Comparison of ENCODE assay signal across 9 mouse cellular contexts in the genomic region with DNA sequence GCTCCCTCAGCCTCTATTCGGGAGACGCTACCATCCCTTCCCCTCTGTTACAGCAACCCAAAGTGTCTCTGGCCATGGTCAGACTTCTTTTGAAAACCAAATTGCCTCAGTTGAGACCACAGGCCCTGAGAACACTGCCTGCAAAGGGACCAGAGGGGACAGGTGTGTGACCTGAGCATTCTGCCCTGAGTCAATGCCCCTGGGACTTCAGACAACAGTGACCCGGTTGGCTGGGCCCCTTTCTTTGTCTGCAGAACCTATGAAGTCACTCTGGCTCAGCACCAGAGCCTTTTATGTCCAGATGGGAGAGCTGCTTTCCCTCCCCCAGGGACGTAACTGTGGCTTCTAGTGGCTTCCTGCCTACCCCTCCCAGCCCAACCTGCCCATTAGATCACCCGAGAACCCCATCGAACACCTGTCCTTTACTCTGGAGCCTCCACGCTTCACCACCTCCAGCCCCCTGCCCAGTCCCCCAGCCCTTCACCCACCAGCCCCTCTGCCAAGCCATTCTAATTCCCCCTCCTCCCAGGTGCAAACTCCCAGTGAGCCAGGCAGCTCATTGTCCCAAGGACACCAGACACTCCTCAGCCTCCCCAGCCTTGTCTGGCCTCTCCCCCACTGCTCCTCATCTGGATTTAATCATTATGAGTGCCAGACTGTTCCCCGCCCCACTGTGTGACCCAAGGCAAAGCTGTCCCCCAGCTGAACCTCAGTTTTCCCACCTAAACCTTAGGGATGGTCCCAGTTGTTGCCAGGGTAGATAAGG. TPM values are rescaled to one million over a fixed set of nuclear protein-coding genes. Genes with fewer than 3 reads are reported as not detected.
DNase-seq lines count a peak whose midpoint lies in the region; ATAC-seq lines count a peak whose summit lies in the region.
"Had no signal": no experiment of that assay in that cellular context is flagged by ENCODE, and none has a peak within 500 bp of the region (broad histone marks: within the 10 kb centered on the region; RNA-seq: fewer than 3 reads in every experiment).

No protein-coding gene starts in this region.

- no peaks in the 10 kb centered on the region for H3K9me3 ChIP-seq in midbrain, embryonic 12.5 days
- no peaks in the 10 kb centered on the region for H3K9me3 ChIP-seq in midbrain, embryonic 15.5 days
- H3K9me3 ChIP-seq in hindbrain, embryonic 14.5 days (ENCODE audit: control insufficient read depth, low read length) = no peaks in the 10 kb centered on the region
- H3K9me3 ChIP-seq: G1E had no signal

- no peak for ATAC-seq in midbrain, embryonic 12.5 days (ENCODE audit: low FRiP score, low read depth)
- ATAC-seq in midbrain, embryonic 15.5 days (replicated peaks) = no peak
- no peak for ATAC-seq in hindbrain, embryonic 14.5 days (ENCODE audit: low FRiP score)
- ATAC-seq in granulocyte monocyte progenitor cell, adult 5-6 weeks (replicated peaks; ENCODE audit: poor library complexity, severe bottlenecking) = no peak

- peaks cover 14% of the 10 kb centered on the region for H3K27me3 ChIP-seq in midbrain, embryonic 12.5 days
- no peaks in the 10 kb centered on the region for H3K27me3 ChIP-seq in midbrain, embryonic 15.5 days (replicated peaks)
- H3K27me3 ChIP-seq in hindbrain, embryonic 14.5 days (ENCODE audit: control insufficient read depth, insufficient read depth, low read length) = no peaks in the 10 kb centered on the region

- peaks cover 10% of the 10 kb centered on the region for H3K36me3 ChIP-seq in midbrain, embryonic 12.5 days
- H3K36me3 ChIP-seq in midbrain, embryonic 15.5 days (replicated peaks) = peaks cover 6% of the 10 kb centered on the region; the same call in 1 of the 2 replicates
- peaks cover 40% of the 10 kb centered on the region for H3K36me3 ChIP-seq in hindbrain, embryonic 14.5 days (replicated peaks; ENCODE audit: control insufficient read depth, insufficient read depth)
- H3K36me3 ChIP-seq: G1E had no signal

- no peak overlapping the region for H3K4me3 ChIP-seq in midbrain, embryonic 12.5 days
- no peak overlapping the region for H3K4me3 ChIP-seq in midbrain, embryonic 15.5 days
- H3K4me3 ChIP-seq in hindbrain, embryonic 14.5 days (replicated peaks; ENCODE audit: low read length) = no peak overlapping the region

- peaks cover 41% of the 10 kb centered on the region for H3K4me1 ChIP-seq in midbrain, embryonic 12.5 days
- peaks cover 14% of the 10 kb centered on the region for H3K4me1 ChIP-seq in midbrain, embryonic 15.5 days
- H3K4me1 ChIP-seq in hindbrain, embryonic 14.5 days (replicated peaks; ENCODE audit: control insufficient read depth, insufficient read depth, low read length) = peaks cover 20% of the 10 kb centered on the region

- 0 out of 2 replicates have a peak overlapping the region, but pooled peaks have one; percentile 25 for H3K9ac ChIP-seq in midbrain, embryonic 12.5 days (replicated peaks)
- H3K9ac ChIP-seq in midbrain, embryonic 15.5 days = no peak overlapping the region
- H3K9ac ChIP-seq in hindbrain, embryonic 14.5 days = no peak overlapping the region

- H3K27ac ChIP-seq in midbrain, embryonic 12.5 days (replicated peaks) = no peak overlapping the region
- H3K27ac ChIP-seq in midbrain, embryonic 15.5 days = no peak overlapping the region
- H3K27ac ChIP-seq in hindbrain, embryonic 14.5 days = peak overlapping the region; percentile 32; the same call in 1 of the 2 replicates

- peak; percentile 75 for DNase-seq in embryo, embryonic 10 days (ENCODE audit: low spot score)
- DNase-seq in hindbrain, embryonic 14.5 days (ENCODE audit: low spot score) = no peak
- DNase-seq in testis, postnatal 14 days (ENCODE audit: low spot score) = peak; percentile 79
- DNase-seq in thymus, postnatal 36 days = no peak
- DNase-seq: heart, postnatal 36 days had no signal

- 48% methylated on average over 8 of the region's 8 CpGs for WGBS in midbrain, embryonic 12.5 days
- WGBS in midbrain, embryonic 15.5 days = 51% methylated on average over 8 of the region's 8 CpGs
- 60% methylated on average over 8 of the region's 8 CpGs for WGBS in hindbrain, embryonic 14.5 days

- H3K4me2 ChIP-seq in midbrain, embryonic 12.5 days (replicated peaks) = no peak overlapping the region
- no peak overlapping the region for H3K4me2 ChIP-seq in midbrain, embryonic 15.5 days
- H3K4me2 ChIP-seq in hindbrain, embryonic 14.5 days (replicated peaks) = no peak overlapping the region

RNA-seq across cellular contexts. Expression of a gene that starts 20.8 kb away (rescaled TPM):
- 14.9 and 16.7 TPM in 2 replicates for polyA plus RNA-seq in midbrain, embryonic 12.5 days (2016; fragmentation: Nextera tagmentation; extraction: Ambion mirVana)
- polyA plus RNA-seq in midbrain, embryonic 15.5 days (2015; fragmentation: Nextera tagmentation; extraction: Ambion mirVana) = 21.3 and 21.5 TPM in 2 replicates
- polyA plus RNA-seq in hindbrain, embryonic 14.5 days (2014; fragmentation: Nextera tagmentation; extraction: Ambion mirVana) = 31.9 and 35.5 TPM in 2 replicates
- 0.34 and 2.1 TPM in 2 replicates for total RNA-seq in granulocyte monocyte progenitor cell, adult 5-6 weeks (2014; fragmentation: Nextera tagmentation)
- 0.10 and 0.30 TPM in 2 replicates for total RNA-seq in granulocyte monocyte progenitor cell, adult 5-6 weeks (2017)
- polyA plus RNA-seq: G1E had no signal

RNA-seq across cellular contexts. Expression of a gene that starts 58.0 kb away (rescaled TPM):
- polyA plus RNA-seq in midbrain, embryonic 12.5 days (2016; fragmentation: Nextera tagmentation; extraction: Ambion mirVana) = 16.4 and 16.9 TPM in 2 replicates
- 19.1 and 23.2 TPM in 2 replicates for polyA plus RNA-seq in midbrain, embryonic 15.5 days (2015; fragmentation: Nextera tagmentation; extraction: Ambion mirVana)
- polyA plus RNA-seq in hindbrain, embryonic 14.5 days (2014; fragmentation: Nextera tagmentation; extraction: Ambion mirVana) = 14.6 and 20.1 TPM in 2 replicates
- total RNA-seq in granulocyte monocyte progenitor cell, adult 5-6 weeks (2014; fragmentation: Nextera tagmentation) = 3.3 and 9.7 TPM in 2 replicates
- 0.21 and 0.95 TPM in 2 replicates for total RNA-seq in granulocyte monocyte progenitor cell, adult 5-6 weeks (2017)
- total RNA-seq: G1E had no signal
- polyA plus RNA-seq: G1E had no signal

Comparison
In these comparisons a context has a peak if more than half of its experiments do, and no peak if none do; other contexts are left out.
1. DNase-seq: peak in embryo, embryonic 10 days (single experiment) and testis, postnatal 14 days (single experiment); none in hindbrain, embryonic 14.5 days (single experiment) and thymus, postnatal 36 days (0 of 2).